ENCODE assay signal across 8 mouse cellular contexts in genomic region chr8:70905463-70905830, GRCm38 (mm10). TPM values are rescaled to one million over a fixed set of nuclear protein-coding genes. Genes with fewer than 3 reads are reported as not detected.
DNase-seq lines count a peak whose midpoint lies in the region; ATAC-seq and TF ChIP-seq lines count a peak whose summit lies in the region.

No protein-coding gene starts in this region.

- no peak for TF ChIP-seq CTCF in cerebellum, adult 2 months (IDR thresholded peaks at IDR 0.05; ENCODE audit: borderline replicate concordance, insufficient read depth, low read depth, low read length)
- TF ChIP-seq CTCF in testis, adult 2 months (IDR thresholded peaks at IDR 0.05; ENCODE audit: control insufficient read depth, insufficient read depth, insufficient replicate concordance, low read depth, low read length), result no peak

- no peaks in the 10 kb centered on the region for H3K27me3 ChIP-seq in cerebellum, adult 2 months (ENCODE audit: control insufficient read depth, insufficient read depth, low read length)
- H3K27me3 ChIP-seq in testis, adult 2 months (ENCODE audit: control insufficient read depth, insufficient read depth, low read length), result no peaks in the 10 kb centered on the region
- H3K27me3 ChIP-seq in liver, embryonic 11.5 days (replicated peaks; ENCODE audit: control insufficient read depth, insufficient read depth, low read length), result no peaks in the 10 kb centered on the region

- peak overlapping the region; percentile 91 for H3K4me3 ChIP-seq in cerebellum, adult 2 months (replicated peaks; ENCODE audit: insufficient read depth, low read depth, low read length)
- H3K4me3 ChIP-seq in testis, adult 2 months (ENCODE audit: control insufficient read depth, low read depth, low read length), result peak overlapping the region; percentile 92
- H3K4me3 ChIP-seq in liver, embryonic 11.5 days (ENCODE audit: low read depth, low read length), result peak overlapping the region; percentile 63

- 5% methylated on average over 8 of the region's 8 CpGs for WGBS in cerebellum, adult 2 months
- 10% methylated on average over 8 of the region's 8 CpGs for WGBS in liver, embryonic 11.5 days

- no peaks in the 10 kb centered on the region for H3K36me3 ChIP-seq in testis, adult 2 months (ENCODE audit: control insufficient read depth, insufficient read depth, low read length)
- H3K36me3 ChIP-seq in liver, embryonic 11.5 days (ENCODE audit: control insufficient read depth, insufficient read depth, low read length), result no peaks in the 10 kb centered on the region

- peak overlapping the region; percentile 64 for H3K27ac ChIP-seq in cerebellum, adult 2 months (ENCODE audit: insufficient read depth, low read length)
- peak overlapping the region; percentile 23; the same call in 1 of the 2 replicates for H3K27ac ChIP-seq in testis, adult 2 months (ENCODE audit: control insufficient read depth, insufficient read depth, low read depth, low read length)
- H3K27ac ChIP-seq in liver, embryonic 11.5 days (ENCODE audit: low read depth, low read length), result peak overlapping the region; percentile 90

- peak overlapping the region; percentile 84 for H3K9ac ChIP-seq in liver, embryonic 11.5 days (ENCODE audit: low read depth, low read length)

- ATAC-seq in liver, embryonic 11.5 days (replicated peaks; ENCODE audit: low FRiP score), result peak; percentile 4; the same call in 1 of the 2 replicates

- no peak for TF ChIP-seq POLR2A in cerebellum, adult 2 months (IDR thresholded peaks at IDR 0.05; ENCODE audit: borderline replicate concordance, insufficient read depth, low read length)
- TF ChIP-seq POLR2A in testis, adult 2 months (IDR thresholded peaks at IDR 0.05; ENCODE audit: control insufficient read depth, low read depth, low read length), result no peak

- no peaks in the 10 kb centered on the region for H3K9me3 ChIP-seq in liver, embryonic 11.5 days (ENCODE audit: control insufficient read depth, low read length)

- no peak for DNase-seq in cerebellum, adult 2 months
- no peak for DNase-seq in cerebellum, postnatal 14 days
- DNase-seq in testis, postnatal 14 days (ENCODE audit: low spot score), result no peak
- DNase-seq in liver, embryonic 11.5 days (ENCODE audit: low spot score), result no peak
- DNase-seq in testis, postnatal 10 days (ENCODE audit: low spot score), result peak; percentile 33
- DNase-seq in thymus, adult 18-20 months, result no peak
- DNase-seq in embryo, embryonic 10 days (ENCODE audit: low spot score), result no peak

- H3K4me2 ChIP-seq in liver, embryonic 11.5 days, result peak overlapping the region; percentile 82

- peaks cover 6% of the 10 kb centered on the region; the same call in 1 of the 2 replicates for H3K4me1 ChIP-seq in cerebellum, adult 2 months (ENCODE audit: control insufficient read depth, insufficient read depth, low read length)
- H3K4me1 ChIP-seq in testis, adult 2 months (ENCODE audit: control insufficient read depth, insufficient read depth, low read length), result peaks cover 6% of the 10 kb centered on the region
- H3K4me1 ChIP-seq in liver, embryonic 11.5 days (replicated peaks; ENCODE audit: control insufficient read depth, insufficient read depth, low read length), result peaks cover 12% of the 10 kb centered on the region

RNA-seq across cellular contexts. Expression of gene Map1s, which starts 0.3 kb away (rescaled TPM):
- polyA plus RNA-seq in cerebellum, adult 2 months (2012; rRNA removed), result 53.4 and 53.7 TPM in 2 replicates
- 18.3 and 18.5 TPM in 2 replicates for polyA plus RNA-seq in testis, adult 2 months (2012; rRNA removed)
- 48.7 and 49.0 TPM in 2 replicates for polyA plus RNA-seq in liver, embryonic 11.5 days (2014; fragmentation: Nextera tagmentation; extraction: Ambion mirVana)

RNA-seq across cellular contexts. Expression of gene Rpl18a, which starts 8.2 kb away (rescaled TPM):
- 1,458 and 1,510 TPM in 2 replicates for polyA plus RNA-seq in cerebellum, adult 2 months (2012; rRNA removed)
- 1,162 and 1,446 TPM in 2 replicates for polyA plus RNA-seq in testis, adult 2 months (2012; rRNA removed)
- 3,876 and 4,144 TPM in 2 replicates for polyA plus RNA-seq in liver, embryonic 11.5 days (2014; fragmentation: Nextera tagmentation; extraction: Ambion mirVana)

RNA-seq across cellular contexts. Expression of gene Slc5a5, which starts 12.9 kb away (rescaled TPM):
- polyA plus RNA-seq in cerebellum, adult 2 months (2012; rRNA removed), result 6.7 and 6.9 TPM in 2 replicates
- 1.3 and 1.5 TPM in 2 replicates for polyA plus RNA-seq in testis, adult 2 months (2012; rRNA removed)
- 0.18 and 0.34 TPM in 2 replicates for polyA plus RNA-seq in liver, embryonic 11.5 days (2014; fragmentation: Nextera tagmentation; extraction: Ambion mirVana)

RNA-seq across cellular contexts. Expression of gene Ccdc124, which starts 31.7 kb away (rescaled TPM):
- 123 and 145 TPM in 2 replicates for polyA plus RNA-seq in cerebellum, adult 2 months (2012; rRNA removed)
- polyA plus RNA-seq in testis, adult 2 months (2012; rRNA removed), result 51.3 and 65.9 TPM in 2 replicates
- 110 and 112 TPM in 2 replicates for polyA plus RNA-seq in liver, embryonic 11.5 days (2014; fragmentation: Nextera tagmentation; extraction: Ambion mirVana)

RNA-seq across cellular contexts. Expression of gene Kcnn1, which starts 42.4 kb away (rescaled TPM):
- 19.4 and 22.1 TPM in 2 replicates for polyA plus RNA-seq in cerebellum, adult 2 months (2012; rRNA removed)
- polyA plus RNA-seq in testis, adult 2 months (2012; rRNA removed), result 0.72 and 1.5 TPM in 2 replicates
- 0.47 and 0.73 TPM in 2 replicates for polyA plus RNA-seq in liver, embryonic 11.5 days (2014; fragmentation: Nextera tagmentation; extraction: Ambion mirVana)

Comparison
In these comparisons a context has a peak if more than half of its experiments do, and no peak if none do; other contexts are left out.
1. H3K27ac ChIP-seq: peak in every context shown above with its lines; median percentile 90 in liver, embryonic 11.5 days; 64 in cerebellum, adult 2 months; 23 in testis, adult 2 months.